Mouse (Mus musculus): ENCODE measurements at regions not wholly inside any gene's neighbourhood (a gene's known extent, or its start where the extent isn't known, plus 50 kb on each side); places are given as distances from the start of the nearest gene placed in this dataset.

DNA sequence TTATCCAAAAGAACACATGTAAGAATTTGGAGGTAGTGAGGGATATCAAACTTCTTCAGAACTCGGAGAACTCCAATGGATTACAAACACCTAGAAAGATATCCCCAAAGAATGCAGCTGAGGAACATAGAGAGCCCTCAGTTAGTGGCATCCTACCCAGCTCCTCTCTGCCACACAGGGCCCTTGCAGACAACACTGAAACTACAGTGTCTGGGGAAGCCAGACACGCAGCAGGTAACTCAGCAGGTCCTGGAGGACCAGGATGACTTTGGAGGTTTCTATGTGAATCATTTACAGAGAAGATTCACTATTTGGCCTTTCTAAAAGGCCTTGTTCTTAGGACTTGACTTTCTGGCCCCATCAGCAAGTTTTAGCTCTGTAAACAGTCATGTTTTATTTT is 393.4 kb upstream of the Trib2 start:
- H3K27me3 ChIP-seq = no peaks in the 10 kb centered on the region
- H3K9ac ChIP-seq = no peak overlapping the region
- WGBS = 65% methylated on average over 2 of the region's 2 CpGs
- H3K4me2 ChIP-seq = no peak overlapping the region
- H3K9me3 ChIP-seq = no peaks in the 10 kb centered on the region
- no peak overlapping the region for H3K4me3 ChIP-seq
- no peak overlapping the region for H3K27ac ChIP-seq (replicated peaks)
- H3K36me3 ChIP-seq = no peaks in the 10 kb centered on the region
- ATAC-seq (ENCODE audit: low read depth) = no peak
- no peaks in the 10 kb centered on the region for H3K4me1 ChIP-seq (replicated peaks)

DNA sequence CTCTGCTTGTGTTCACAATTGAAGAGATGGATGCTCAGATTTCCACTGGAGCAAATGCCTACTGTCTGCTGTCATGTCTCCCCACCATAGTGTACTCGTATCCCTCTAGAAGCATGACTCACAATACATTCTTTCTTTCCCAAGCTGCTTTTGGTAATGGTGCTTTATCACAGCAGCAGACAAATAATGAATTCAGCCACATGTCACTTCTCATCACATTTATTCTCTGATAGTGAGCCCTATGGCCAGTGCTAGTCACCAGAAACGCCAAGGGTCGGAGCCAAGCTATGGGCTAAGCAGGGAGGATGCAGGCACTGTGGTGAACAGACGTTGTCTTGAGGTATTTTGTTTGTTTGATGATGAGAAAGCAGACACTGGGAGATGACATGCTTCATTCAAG is 388.2 kb upstream of the Trib2 start:
- no peak overlapping the region for H3K9ac ChIP-seq
- no peak for ATAC-seq (ENCODE audit: low read depth)
- no peak overlapping the region for H3K4me2 ChIP-seq
- no peak overlapping the region for H3K27ac ChIP-seq (replicated peaks)
- no peaks in the 10 kb centered on the region for H3K9me3 ChIP-seq
- no peaks in the 10 kb centered on the region for H3K36me3 ChIP-seq
- no peaks in the 10 kb centered on the region for H3K4me1 ChIP-seq (replicated peaks)
- no peaks in the 10 kb centered on the region for H3K27me3 ChIP-seq
- H3K4me3 ChIP-seq = no peak overlapping the region
- WGBS = 68% methylated on average over 4 of the region's 4 CpGs

DNA sequence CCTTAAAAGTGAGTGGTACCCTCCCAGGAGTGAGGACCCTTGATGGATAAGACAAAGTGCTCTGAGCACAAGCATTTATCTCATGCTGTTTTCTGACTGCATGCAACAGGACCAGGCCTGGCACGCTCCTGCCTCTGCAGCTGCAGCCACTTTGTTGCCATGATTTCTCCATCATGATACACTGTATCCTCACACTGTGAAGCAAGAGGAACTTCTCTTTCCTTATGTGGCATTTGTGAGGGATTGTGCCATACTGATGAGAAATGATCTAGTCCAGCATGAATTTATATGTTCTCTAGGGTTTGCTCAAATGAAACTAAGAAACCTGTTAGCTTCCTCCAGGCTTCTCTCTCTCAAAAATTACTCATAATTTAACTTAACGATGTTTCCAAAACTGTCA is 380.2 kb upstream of the Trib2 start:
- no peak for ATAC-seq (ENCODE audit: low read depth)
- no peaks in the 10 kb centered on the region for H3K4me1 ChIP-seq (replicated peaks)
- H3K4me3 ChIP-seq = no peak overlapping the region
- 92% methylated on average over 2 of the region's 2 CpGs for WGBS
- H3K4me2 ChIP-seq = no peak overlapping the region
- no peak overlapping the region for H3K9ac ChIP-seq
- no peaks in the 10 kb centered on the region for H3K27me3 ChIP-seq
- no peak overlapping the region for H3K27ac ChIP-seq (replicated peaks)
- H3K9me3 ChIP-seq = no peaks in the 10 kb centered on the region
- H3K36me3 ChIP-seq = no peaks in the 10 kb centered on the region

DNA sequence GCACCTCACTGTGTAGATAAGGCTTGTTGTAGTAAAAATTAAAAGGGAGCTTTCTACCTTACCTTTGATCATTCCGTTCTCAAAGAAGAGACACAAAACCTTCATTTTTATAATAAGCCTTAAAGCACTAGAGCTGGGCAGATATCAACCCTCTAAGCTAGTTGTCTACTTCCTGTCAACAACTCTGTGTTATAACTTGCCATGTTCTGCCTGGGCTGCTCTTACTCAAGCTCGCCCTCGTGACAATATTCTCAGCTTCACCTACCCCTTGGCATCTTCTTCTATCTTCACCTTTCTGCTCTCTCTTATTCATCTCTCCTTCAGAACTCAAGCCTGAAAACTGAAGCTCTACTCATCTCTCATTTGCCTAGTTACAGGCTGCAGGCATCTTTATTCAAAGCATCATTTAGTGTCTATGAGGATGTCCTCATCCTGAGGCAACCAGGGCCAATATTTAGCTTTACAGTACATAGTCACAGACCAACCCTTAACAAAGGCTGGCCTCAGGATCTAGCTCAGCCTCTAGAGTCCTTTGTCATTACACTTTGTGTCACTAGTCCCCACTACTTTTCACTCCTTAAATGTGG is 375.2 kb upstream of the Trib2 start:
- H3K4me1 ChIP-seq (replicated peaks) = no peaks in the 10 kb centered on the region
- H3K27ac ChIP-seq (replicated peaks) = no peak overlapping the region
- no peak overlapping the region for H3K4me3 ChIP-seq
- no peaks in the 10 kb centered on the region for H3K9me3 ChIP-seq
- WGBS = 88% methylated on average over 3 of the region's 3 CpGs
- no peaks in the 10 kb centered on the region for H3K27me3 ChIP-seq
- no peaks in the 10 kb centered on the region for H3K36me3 ChIP-seq
- no peak overlapping the region for H3K9ac ChIP-seq
- no peak overlapping the region for H3K4me2 ChIP-seq
- ATAC-seq (ENCODE audit: low read depth) = no peak

DNA sequence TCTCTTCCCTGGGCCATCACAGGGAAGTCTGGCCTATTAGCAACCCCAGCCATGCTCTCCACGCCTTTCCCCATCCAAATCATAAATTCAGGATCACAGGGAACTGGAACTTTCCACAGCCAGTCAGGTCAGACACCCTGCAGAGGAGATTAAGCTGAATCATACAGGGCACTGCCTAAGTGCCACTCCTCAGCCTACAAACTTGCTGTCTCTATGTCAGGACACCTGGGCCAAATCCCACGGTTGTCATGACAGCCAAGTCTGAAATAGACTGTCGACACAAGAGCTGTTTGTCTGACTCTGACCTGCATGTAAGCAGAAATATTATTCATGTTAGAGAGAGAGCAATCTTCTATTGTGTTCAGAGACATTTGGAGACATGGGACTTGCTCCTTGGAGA is 374.0 kb upstream of the Trib2 start:
- Histone ChIP-seq H3K9me3 (no peaks in the 10 kb centered on the region), H3K27me3 (no peaks in the 10 kb centered on the region), H3K4me1 (replicated peaks) (no peaks in the 10 kb centered on the region; the same call in 1 of the 2 replicates), H3K9ac (no peak overlapping the region), H3K4me3 (no peak overlapping the region), H3K27ac (replicated peaks) (no peak overlapping the region), H3K36me3 (no peaks in the 10 kb centered on the region), H3K4me2 (no peak overlapping the region)
- WGBS = 70% methylated on average over 3 of the region's 3 CpGs
- ATAC-seq (ENCODE audit: low read depth) = no peak

DNA sequence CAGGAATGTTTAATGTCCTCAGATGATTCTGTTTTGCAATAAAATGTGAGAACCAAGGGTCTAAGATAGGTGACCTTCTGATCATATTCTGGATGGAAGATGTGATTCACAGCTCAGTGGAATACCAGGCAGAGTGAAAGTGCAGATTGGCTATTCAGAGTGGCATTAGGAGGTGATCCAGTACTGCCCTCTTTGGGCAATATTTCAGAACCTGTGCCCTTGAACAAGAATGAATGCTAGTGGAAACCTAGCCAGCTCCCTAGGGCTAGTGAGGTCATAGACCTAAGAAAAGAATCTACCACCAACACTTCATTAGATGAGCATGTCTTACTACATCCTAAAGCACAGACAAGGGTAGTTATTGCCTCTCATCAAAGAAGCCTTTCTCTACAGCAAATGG is 372.7 kb upstream of the Trib2 start:
- no peak overlapping the region for H3K27ac ChIP-seq (replicated peaks)
- no peaks in the 10 kb centered on the region for H3K9me3 ChIP-seq
- H3K4me3 ChIP-seq = no peak overlapping the region
- no peak for ATAC-seq (ENCODE audit: low read depth)
- no peak overlapping the region for H3K9ac ChIP-seq
- no peaks in the 10 kb centered on the region for H3K27me3 ChIP-seq
- H3K4me1 ChIP-seq (replicated peaks) = no peaks in the 10 kb centered on the region; the same call in 1 of the 2 replicates
- no peak overlapping the region for H3K4me2 ChIP-seq
- no peaks in the 10 kb centered on the region for H3K36me3 ChIP-seq

DNA sequence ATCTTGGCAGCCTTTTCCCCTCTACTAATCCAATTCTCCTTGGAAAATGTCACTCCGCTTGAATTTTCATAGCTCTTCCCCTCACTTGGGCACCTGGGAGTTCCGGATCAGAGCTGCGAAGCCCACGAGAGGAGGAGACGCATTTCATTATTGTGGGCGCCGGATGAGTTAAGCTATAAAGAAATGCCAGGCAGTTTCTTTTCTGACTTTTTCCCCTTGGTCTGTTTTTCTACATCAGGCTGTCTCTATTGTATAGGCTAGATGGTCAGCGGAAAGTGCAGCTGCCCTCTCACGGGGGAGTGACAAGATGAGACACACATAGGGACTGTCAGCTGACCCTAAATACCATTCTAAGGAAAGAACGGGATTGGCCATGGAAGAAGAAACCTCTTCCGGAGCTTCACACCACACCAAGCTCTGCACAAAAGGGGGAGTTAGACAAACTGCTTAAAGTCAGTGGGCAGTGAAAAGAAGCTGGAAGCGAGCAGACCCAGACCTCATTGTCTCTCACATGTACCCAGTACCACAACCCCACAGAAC is 369.3 kb upstream of the Trib2 start:
- no peak for ATAC-seq (ENCODE audit: low read depth)
- WGBS = 64% methylated on average over 12 of the region's 12 CpGs
- no peak overlapping the region for H3K4me2 ChIP-seq
- H3K4me3 ChIP-seq = no peak overlapping the region
- H3K36me3 ChIP-seq = no peaks in the 10 kb centered on the region
- H3K27ac ChIP-seq (replicated peaks) = no peak overlapping the region
- H3K9ac ChIP-seq = no peak overlapping the region
- H3K9me3 ChIP-seq = no peaks in the 10 kb centered on the region
- H3K4me1 ChIP-seq (replicated peaks) = no peaks in the 10 kb centered on the region; the same call in 1 of the 2 replicates
- no peaks in the 10 kb centered on the region for H3K27me3 ChIP-seq

DNA sequence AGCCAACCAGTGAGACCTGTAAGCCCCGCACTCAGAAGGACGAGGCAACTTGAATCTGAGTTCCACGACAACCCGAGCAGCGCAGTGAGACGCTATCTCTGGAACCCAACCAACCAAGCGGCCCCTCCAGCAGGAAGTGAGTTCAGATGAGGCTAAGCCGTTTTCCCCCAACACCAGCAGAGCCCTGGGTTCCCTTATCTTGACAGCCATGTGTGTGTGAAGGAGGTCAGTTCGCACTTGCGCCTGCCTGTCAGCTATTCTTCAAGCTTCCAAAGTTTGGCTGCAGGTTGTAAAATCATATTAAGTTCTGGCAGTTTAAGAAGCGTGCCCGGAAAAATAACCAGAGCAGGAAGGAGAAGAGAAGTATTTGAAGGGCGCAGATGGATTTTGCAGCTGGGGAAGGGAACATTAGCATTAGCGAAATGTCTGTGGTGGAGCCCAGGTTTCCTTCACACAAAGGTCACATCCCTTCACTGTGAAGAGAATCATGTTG is 368.8 kb upstream of the Trib2 start:
- H3K4me2 ChIP-seq = no peak overlapping the region
- ATAC-seq (ENCODE audit: low read depth) = no peak
- 82% methylated on average over 14 of the region's 14 CpGs for whole genome bisulfite sequencing
- H3K36me3 ChIP-seq = no peaks in the 10 kb centered on the region
- H3K4me1 ChIP-seq (replicated peaks) = no peaks in the 10 kb centered on the region; the same call in 1 of the 2 replicates
- no peak overlapping the region for H3K27ac ChIP-seq (replicated peaks)
- no peaks in the 10 kb centered on the region for H3K9me3 ChIP-seq
- H3K9ac ChIP-seq = no peak overlapping the region
- no peaks in the 10 kb centered on the region for H3K27me3 ChIP-seq
- H3K4me3 ChIP-seq = no peak overlapping the region

DNA sequence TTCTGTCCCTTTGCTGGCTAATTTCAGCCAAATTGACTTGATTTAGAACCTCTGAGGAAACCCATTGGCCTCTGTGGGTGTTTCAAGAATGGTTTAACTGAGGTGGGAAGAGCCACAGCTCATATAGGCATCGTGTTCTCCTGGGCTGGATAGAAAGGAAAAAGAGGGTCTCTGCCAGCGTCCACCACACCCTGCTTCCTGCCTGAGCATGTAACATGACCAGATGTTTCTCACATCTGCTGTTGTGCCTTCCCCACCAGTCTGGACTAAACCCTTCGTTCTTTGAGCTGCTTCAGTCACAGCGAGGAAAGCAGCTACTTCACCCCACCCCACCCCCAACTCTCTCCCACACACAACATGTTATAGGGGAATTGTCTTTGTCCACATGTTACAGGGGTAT is 366.3 kb upstream of the Trib2 start:
- Histone ChIP-seq H3K4me3 (no peak overlapping the region), H3K36me3 (no peaks in the 10 kb centered on the region), H3K27me3 (no peaks in the 10 kb centered on the region), H3K9me3 (no peaks in the 10 kb centered on the region), H3K4me1 (replicated peaks) (no peaks in the 10 kb centered on the region; the same call in 1 of the 2 replicates), H3K9ac (no peak overlapping the region), H3K4me2 (no peak overlapping the region), H3K27ac (replicated peaks) (no peak overlapping the region)
- no peak for ATAC-seq (ENCODE audit: low read depth)
- WGBS = 60% methylated on average over 4 of the region's 4 CpGs

DNA sequence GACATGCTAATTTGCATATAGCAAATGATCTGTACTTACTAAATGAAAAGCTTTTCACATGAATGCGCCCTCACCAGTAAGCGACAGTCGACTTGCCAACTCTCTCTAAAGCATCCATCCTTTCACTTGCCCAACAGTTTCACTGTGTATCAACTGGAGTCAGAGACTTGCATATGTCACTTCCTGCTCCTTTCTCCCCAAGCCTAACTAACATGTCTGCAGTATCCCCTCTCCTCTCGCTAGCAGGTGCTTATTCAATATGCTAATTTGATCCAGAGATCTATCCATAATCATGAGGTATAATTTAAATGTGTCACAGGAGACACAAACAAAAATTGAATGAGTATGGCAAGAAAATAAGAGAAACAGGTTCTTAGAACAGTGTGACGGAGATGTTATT is 364.9 kb upstream of the Trib2 start:
- no peak overlapping the region for H3K4me3 ChIP-seq
- H3K4me2 ChIP-seq = no peak overlapping the region
- H3K36me3 ChIP-seq = no peaks in the 10 kb centered on the region
- H3K9ac ChIP-seq = no peak overlapping the region
- ATAC-seq (ENCODE audit: low read depth) = no peak
- no peak overlapping the region for H3K27ac ChIP-seq (replicated peaks)
- no peaks in the 10 kb centered on the region for H3K27me3 ChIP-seq
- no peaks in the 10 kb centered on the region for H3K9me3 ChIP-seq
- 72% methylated on average over 5 of the region's 5 CpGs for WGBS
- H3K4me1 ChIP-seq (replicated peaks) = no peaks in the 10 kb centered on the region; the same call in 1 of the 2 replicates

DNA sequence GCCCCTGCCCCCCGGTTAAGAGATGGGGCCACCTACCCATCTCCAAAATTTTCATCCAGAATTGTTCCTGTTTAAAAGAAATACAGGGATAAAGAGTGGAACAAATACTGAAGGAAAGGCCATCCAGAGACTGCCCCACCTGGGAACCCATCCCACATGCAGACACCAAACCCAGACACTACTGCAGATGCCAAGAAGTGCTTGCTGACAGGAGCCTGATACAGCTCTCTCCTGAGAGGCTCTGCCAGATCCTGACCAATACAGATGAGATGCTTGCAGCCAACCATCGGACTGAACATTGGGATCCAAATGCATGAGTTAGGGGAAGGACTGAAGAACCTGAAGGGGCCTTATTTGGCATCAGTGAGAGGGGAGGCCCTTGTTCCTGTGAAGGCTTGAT is 363.2 kb upstream of the Trib2 start:
- no peaks in the 10 kb centered on the region for H3K4me1 ChIP-seq (replicated peaks)
- H3K9ac ChIP-seq = no peak overlapping the region
- H3K36me3 ChIP-seq = no peaks in the 10 kb centered on the region
- ATAC-seq (ENCODE audit: low read depth) = no peak
- no peak overlapping the region for H3K27ac ChIP-seq (replicated peaks)
- no peaks in the 10 kb centered on the region for H3K27me3 ChIP-seq
- no peak overlapping the region for H3K4me2 ChIP-seq
- no peaks in the 10 kb centered on the region for H3K9me3 ChIP-seq
- 88% methylated on average over 2 of the region's 2 CpGs for WGBS
- H3K4me3 ChIP-seq = no peak overlapping the region

DNA sequence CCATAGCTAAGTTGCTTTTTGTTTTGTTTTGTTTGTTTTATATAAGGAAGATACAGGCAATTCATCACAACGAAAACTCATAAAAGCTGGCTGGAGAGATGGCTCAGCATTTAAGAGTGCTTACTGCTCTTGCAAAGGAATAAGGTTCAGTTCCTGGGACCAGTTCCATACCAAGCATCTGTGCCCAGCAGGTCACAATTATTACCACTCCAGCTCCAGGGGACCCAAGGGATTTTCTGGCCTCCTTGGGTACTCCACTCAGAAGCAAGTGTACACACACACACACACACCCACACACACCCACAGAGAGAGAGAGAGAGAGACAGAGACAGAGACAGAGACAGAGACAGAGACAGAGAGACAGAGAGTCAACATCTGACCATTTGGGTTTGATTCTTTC is 359.6 kb upstream of the Trib2 start:
- H3K4me2 ChIP-seq = no peak overlapping the region
- H3K27ac ChIP-seq (replicated peaks) = no peak overlapping the region
- no peaks in the 10 kb centered on the region for H3K4me1 ChIP-seq (replicated peaks)
- no peak overlapping the region for H3K9ac ChIP-seq
- no peak for ATAC-seq (ENCODE audit: low read depth)
- 91% methylated on average over 1 of the region's 1 CpGs for WGBS
- H3K9me3 ChIP-seq = no peaks in the 10 kb centered on the region
- H3K4me3 ChIP-seq = no peak overlapping the region
- no peaks in the 10 kb centered on the region for H3K36me3 ChIP-seq
- H3K27me3 ChIP-seq = no peaks in the 10 kb centered on the region

DNA sequence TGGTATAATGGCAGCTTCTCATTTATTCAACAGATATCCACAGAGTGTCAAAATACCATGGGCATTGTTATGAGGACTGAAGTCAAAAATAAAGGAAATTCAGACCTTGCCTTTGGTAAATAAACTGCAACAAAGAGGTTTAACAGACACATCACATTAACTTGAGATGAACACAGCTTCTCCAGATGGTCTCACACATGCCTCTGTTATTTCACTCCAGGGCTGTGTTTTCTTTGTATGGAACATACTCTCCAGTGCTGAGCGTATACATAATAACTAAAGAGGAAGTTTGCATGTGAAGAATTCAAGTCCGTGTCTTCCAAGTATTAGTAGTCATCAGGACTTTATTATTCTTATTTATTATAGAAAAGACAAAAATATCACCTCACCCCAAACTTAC is 355.5 kb upstream of the Trib2 start:
- no peaks in the 10 kb centered on the region for H3K36me3 ChIP-seq
- H3K4me1 ChIP-seq (replicated peaks) = no peaks in the 10 kb centered on the region
- H3K4me3 ChIP-seq = no peak overlapping the region
- no peak overlapping the region for H3K9ac ChIP-seq
- H3K4me2 ChIP-seq = no peak overlapping the region
- no peak overlapping the region for H3K27ac ChIP-seq (replicated peaks)
- no peaks in the 10 kb centered on the region for H3K9me3 ChIP-seq
- WGBS = 73% methylated on average over 2 of the region's 2 CpGs
- H3K27me3 ChIP-seq = no peaks in the 10 kb centered on the region
- no peak for ATAC-seq (ENCODE audit: low read depth)
